Mouse (Mus musculus) megakaryocyte, adult 5-6 weeks (primary cell): ENCODE measurements around the gene Nsun2. TPM values are rescaled to one million over a fixed set of nuclear protein-coding genes. Genes with fewer than 3 reads are reported as not detected.

ENCODE experiments used
- ATAC-seq: 2 replicates; pipeline ENCODE4 v1.8.0; 2016; ENCODE audit warnings: mild to moderate bottlenecking, inconsistent platforms; ENCODE audit not compliant: poor library complexity, severe bottlenecking
- total RNA-seq, 2 experiments: library from RNA; stranded (forward) in 1 of 2; stranded (reverse) in 1 of 2; fragments of 153-499, 151-499 nt in 1 of 2; fragments of 221-1000, 200-1000 nt in 1 of 2; gene quantifications; 2 replicates each; pipeline versions ENCODE4 v1.2.3 to v1.2.4; 2015 to 2017

The Nsun2 gene
- total RNA-seq, 2 experiments from 2014 or later = 32.6 to 61.7 TPM

DNA sequence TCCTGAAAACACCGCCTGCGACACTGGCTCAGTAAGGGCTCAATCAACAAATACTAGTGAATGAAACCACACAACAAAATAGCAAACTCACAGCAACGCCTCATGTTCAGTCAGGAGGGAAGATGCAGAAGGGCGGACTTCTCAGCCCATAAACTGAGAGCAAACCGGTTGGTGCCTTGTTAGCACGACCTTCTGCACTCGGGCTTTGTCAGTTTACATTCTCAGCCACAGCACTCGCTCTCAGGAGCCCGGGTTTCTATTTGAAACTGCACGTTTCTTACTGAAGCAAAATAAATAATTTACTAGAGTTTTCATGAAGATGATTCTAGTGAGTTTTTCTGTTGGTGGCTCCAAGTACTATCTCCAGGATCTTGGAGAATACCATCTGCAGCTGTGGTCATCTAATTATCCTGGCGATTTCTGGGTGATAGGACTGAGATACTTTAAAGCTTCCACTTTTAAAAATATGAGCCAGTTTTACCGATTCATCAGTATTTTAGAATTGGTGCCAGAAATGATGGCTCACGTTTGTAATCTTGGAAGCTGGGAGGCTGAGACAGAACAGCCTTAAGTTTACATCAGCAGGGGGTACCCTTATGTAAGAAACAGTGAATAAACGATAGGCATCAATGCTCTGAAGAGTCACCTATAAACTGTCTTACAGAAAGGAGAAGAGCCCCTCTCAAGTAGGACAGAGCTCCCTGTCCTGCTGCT lies 9.9 kb upstream of the Nsun2 start:
- ATAC-seq = no peak

DNA sequence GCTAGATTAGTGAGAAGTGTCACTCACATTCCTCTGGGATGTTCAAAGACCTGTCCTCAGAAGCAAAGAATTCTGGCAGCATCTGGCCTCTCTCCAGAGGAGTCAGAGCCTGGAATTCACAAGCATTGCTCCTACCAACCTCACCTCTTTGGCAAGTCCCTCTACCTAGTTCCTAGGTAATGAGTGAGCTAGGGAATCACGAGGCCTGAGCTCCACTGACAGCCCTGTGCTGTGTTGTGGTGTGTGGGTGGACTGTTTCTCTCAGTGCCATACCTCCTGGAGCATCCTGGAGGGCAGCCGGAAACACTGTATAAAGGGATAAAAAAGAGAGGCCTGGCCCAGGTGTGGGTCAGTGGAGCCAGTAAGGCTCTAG lies 9.4 kb upstream of the Nsun2 start:
- no peak for ATAC-seq

GRCm38 (mm10) chr13:69525867-69526266 lies 7.7 kb upstream of the Nsun2 start:
- ATAC-seq = 0 out of 2 replicates have a peak, but pooled peaks have one; percentile 20

- ATAC-seq = no peak
Observed at GRCm38 (mm10) chr13:69528531-69528930, 5.0 kb upstream of the Nsun2 start.

DNA sequence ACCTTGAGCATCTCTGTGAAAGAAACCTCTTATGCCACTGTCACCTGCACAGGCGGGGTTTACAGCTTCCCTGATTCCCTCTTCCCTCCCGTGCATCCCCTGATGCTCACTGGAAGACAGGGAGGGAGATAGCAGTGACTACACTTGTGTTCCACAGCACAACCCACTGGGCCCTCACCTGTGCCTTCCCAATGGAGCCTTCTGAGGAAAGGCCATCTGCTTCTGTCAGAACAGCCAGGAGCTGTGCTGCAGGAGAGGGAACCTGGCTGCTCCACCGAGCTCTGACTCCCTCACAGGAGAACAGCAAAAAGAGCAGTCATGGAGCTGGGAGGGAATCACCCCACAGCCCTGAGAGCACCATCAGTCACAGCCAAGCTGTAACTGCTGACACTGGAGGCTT lies 3.4 kb upstream of the Nsun2 start:
- ATAC-seq = no peak

GRCm38 (mm10) chr13:69530951-69531350 lies 2.6 kb upstream of the Nsun2 start:
- no peak for ATAC-seq

DNA sequence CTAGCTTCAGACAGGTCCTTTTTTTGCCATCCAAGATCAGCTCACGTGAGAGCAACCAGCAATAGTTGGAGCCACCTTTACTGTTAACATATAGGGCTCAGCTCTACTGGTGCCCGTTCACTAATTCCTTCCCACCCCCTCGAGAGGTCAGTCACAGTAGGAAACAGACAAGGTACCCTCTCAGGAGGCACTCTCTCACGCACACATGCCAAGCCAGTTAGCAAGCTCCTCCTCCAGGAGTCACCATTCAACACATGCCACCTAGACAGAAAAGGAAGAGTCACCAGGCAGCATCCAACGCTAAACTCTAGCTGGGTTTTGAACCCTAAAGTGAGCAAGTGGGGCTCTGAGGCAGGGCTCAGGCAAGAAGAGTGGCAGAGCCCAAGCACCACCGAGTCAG lies 2.1 kb upstream of the Nsun2 start:
- ATAC-seq = no peak

DNA sequence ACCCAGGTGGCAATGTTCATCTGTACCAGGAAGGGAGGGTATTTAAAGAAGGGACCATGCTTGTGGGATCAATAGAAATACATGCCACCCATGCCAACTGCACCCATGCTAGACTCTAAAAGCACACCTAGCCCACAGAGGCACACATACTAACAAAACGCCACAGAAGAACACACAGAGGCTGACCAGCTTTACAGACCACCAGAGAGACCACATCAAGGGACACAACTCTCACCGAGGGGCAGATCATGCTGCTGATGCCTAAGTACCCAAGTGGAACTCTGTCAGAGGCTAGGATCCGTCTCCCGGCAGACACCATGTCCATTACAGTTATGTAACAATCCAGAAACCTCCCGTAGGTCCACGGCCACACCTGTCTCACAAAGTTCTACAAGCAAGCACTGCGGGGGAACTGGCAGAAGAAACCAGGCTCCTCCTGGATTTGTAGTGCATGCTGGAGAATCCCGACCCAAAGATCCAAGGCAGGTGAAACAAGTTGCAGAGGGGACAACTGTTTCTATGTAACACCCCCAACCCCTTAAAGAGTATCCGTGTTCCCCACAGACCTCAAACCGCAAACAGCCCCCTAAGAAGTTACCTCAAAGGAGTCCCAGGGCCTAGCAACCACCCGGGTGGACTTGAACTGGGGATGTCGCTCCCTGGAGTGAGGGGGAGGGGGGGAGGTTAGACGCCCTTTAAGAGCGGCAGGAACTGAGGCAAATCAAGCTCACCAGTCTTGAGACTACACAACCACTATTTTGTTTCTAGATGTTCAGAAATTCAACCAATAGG lies 1.2 kb upstream of the Nsun2 start:
- ATAC-seq = no peak

DNA sequence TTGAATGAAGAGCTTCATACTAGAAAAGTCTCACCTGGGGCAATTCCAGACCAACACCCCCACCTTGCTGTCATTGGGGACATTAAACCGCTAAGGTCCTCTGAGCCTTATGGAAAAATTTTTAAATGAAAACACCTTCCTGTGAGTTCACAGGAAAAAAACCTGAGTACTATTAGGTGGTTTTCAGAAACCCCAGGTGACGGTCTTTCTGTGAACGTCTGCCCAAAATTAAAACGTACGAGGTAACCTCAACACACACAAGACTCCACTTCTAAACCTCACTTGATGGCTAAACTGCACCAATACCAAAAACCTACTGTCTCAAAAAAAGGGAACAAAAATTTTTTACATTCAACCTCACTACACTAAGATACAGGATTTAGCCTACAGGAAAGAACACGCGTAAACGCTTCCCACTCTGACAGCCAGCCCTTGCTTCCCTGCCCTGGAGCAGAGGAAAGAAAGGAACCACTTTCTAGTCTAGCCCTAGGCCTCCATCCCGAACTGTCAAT lies 597 bp upstream of the Nsun2 start:
- no peak; the same call in 1 of the 2 replicates for ATAC-seq

DNA sequence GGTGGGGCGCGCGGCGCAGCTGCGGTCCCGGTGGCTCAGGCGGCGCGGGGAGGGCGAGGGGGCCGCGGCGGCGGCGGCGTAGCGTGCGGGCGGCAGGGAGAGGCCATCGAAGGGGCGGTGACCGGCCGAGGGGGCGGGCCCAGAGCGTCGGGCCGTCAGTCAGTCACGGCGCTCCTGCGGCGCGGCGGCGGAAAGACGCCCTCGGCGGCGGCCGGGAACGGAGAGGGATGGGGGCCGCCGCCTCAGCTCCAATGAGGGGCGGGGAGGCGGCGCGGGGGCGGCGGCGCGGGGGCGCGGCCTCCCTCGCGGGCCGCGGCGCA lies 748 bp downstream of the Nsun2 start, which contains the start of gene Tent4a:
Tent4a (minus strand) TSS at position 284 of the 320 bp plus-strand sequence.
- peak; percentile 56 for ATAC-seq

DNA sequence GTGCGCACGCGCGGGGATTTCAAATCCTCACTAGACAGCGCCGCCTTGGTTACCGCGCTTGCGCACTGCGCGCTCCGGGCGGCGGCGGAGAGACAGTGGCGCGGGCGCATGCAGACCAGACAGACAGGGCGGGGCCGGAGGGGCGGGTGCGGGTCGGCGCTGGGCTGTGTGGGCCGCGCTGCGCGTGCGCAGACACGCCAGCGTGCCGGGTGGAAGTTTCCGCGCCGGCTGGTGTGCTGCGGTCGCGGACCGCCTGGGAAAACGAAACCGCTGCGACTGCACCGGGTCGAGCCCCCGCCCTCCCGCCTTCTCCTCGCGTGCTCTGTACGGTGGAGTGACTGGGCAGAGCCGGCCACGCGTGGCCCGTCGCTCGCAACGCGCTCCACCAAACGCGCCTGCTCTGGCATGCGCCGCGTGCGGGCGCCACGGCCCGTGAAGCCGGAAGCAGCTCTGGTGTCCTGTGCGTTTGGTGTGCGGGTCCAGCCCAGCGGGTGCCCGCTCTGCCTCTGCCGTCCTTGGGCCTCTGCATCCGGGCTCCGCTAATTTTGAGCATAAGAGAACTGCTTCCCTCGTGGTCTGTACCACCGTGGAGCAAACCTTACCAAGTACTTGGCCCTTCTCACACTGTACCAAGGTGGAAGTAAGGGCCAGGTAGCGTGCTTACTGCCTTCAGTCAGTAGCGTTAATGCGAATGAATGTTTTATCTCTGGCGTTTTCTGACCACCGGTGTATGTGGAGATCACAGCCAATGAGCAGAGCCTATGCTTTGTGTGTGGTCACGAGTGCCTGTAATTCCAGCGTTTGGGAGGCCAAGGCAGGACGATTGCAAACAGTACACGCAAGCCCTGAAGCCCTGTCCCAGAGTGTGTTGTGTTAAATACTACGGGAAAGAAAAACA lies 1.4 kb downstream of the Nsun2 start:
- ATAC-seq = peak; percentile 73

GRCm38 (mm10) chr13:69536021-69536420 lies 2.5 kb downstream of the Nsun2 start:
- ATAC-seq = no peak

DNA sequence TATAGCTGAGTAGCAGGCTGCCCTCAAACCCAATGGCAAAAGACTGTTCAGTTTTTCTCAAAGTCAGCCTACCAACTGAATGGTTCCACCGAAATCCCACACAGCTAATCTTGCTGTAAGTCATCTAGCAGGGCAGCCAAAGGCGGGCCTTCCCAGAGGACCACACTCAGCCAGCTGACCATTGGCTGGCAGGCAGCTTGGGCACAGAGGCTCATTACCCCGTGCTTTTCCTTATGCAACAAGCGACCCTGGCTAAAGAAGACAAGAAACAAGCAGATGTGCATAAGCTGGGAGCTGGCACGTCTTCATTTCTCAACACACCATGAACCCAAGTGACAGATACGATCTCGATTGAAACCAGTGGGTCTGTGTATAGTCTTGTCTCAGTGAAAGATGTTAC lies 3.8 kb downstream of the Nsun2 start:
- no peak for ATAC-seq

- ATAC-seq = no peak
Observed at GRCm38 (mm10) chr13:69538327-69538726, 4.8 kb downstream of the Nsun2 start.

GRCm38 (mm10) chr13:69541209-69541608 lies 7.7 kb downstream of the Nsun2 start:
- ATAC-seq = no peak

- ATAC-seq = no peak
Observed at GRCm38 (mm10) chr13:69541776-69542175, 8.2 kb downstream of the Nsun2 start.

GRCm38 (mm10) chr13:69542571-69543352 lies 9.2 kb downstream of the Nsun2 start:
- ATAC-seq = no peak

- no peak for ATAC-seq
Observed at GRCm38 (mm10) chr13:69543595-69543994, 10.0 kb downstream of the Nsun2 start.

- ATAC-seq = peak; percentile 85
Observed at GRCm38 (mm10) chr13:69545019-69545418, 11.5 kb downstream of the Nsun2 start.

DNA sequence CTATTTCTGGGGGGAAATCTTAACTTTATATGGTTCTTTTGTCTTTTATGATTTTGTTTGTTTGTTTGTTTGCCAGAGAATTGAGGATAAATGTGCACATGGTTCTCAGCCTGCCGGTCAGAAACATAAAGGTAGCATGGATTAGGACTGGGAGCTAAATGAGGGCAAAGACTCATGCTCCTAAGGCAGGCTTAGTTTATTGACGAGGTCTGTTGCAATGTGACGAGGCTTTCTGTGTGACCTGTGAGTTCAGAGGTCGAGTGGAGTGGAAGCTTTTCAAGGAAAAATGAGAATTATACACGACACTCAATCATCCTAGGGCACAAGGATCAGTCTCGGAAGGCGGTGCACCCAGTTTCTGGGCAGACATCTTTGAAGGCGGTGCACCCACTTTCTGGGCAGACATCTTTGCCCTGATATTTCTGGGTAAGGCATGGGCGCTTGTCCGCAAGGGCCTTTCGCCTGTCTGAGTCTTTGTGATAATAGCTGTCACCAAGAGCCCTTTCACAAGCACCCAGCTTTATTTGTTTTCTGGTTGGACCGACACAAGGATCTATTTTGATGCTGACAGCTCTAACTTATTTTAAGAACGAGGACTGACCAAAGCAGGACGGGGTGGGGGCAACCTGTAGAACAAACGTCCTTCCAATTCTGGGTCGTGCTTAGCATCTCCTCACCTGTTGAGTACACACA lies 14.1 kb downstream of the Nsun2 start:
- no peak for ATAC-seq
